Mouse (Mus musculus) myocyte (in vitro differentiated cells): ENCODE results near the gene Vps4a.

Experiments
- CEBPB ChIP-seq: IDR thresholded peaks from 2 replicates; pipeline ENCODE4 v1.6.1; 2011; ENCODE audit warnings: mild to moderate bottlenecking, moderate library complexity; ENCODE audit not compliant: poor library complexity, insufficient read depth, severe bottlenecking
- E2F4 ChIP-seq: IDR thresholded peaks from one replicate; pipeline ENCODE4 v1.6.1; 2011; ENCODE audit warnings: mild to moderate bottlenecking, control low read depth, moderate library complexity; ENCODE audit not compliant: insufficient read depth
- MAX ChIP-seq: IDR thresholded peaks from one replicate; pipeline ENCODE4 v1.6.1; 2011; ENCODE audit warnings: low read depth, mild to moderate bottlenecking, control low read depth
- MYOD1 ChIP-seq, 3 experiments: IDR thresholded peaks; one replicate each; pipeline ENCODE4 v1.6.1; 2011; ENCODE audit warnings: control low read depth in 2 of 3, low read depth in 2 of 3, mild to moderate bottlenecking in 2 of 3, moderate library complexity in 1 of 3; ENCODE audit not compliant: insufficient read length in 2 of 3, control insufficient read depth in 1 of 3
- MYOG ChIP-seq, 3 experiments: IDR thresholded peaks; one replicate each; pipeline ENCODE4 v1.6.1; 2011; ENCODE audit warnings: control low read depth in 2 of 3, low read depth in 2 of 3, mild to moderate bottlenecking in 2 of 3; ENCODE audit not compliant: insufficient read length in 2 of 3, control insufficient read depth in 1 of 3, insufficient read depth in 1 of 3
- POLR2A ChIP-seq: IDR thresholded peaks from one replicate; pipeline ENCODE4 v1.6.1; 2011; ENCODE audit warnings: low read depth, mild to moderate bottlenecking, control low read depth, moderate library complexity; ENCODE audit not compliant: insufficient read length
- POLR2AphosphoS2 ChIP-seq: IDR thresholded peaks from one replicate; pipeline ENCODE4 v1.6.1; 2011; ENCODE audit warnings: low read depth, control low read depth; ENCODE audit not compliant: insufficient read length
- REST ChIP-seq: IDR thresholded peaks from one replicate; pipeline ENCODE4 v1.6.1; 2011; ENCODE audit warnings: mild to moderate bottlenecking, control low read depth, moderate library complexity; ENCODE audit not compliant: insufficient read depth, insufficient read length
- SRF ChIP-seq: IDR thresholded peaks from one replicate; pipeline ENCODE4 v1.6.1; 2011; ENCODE audit warnings: low read depth; ENCODE audit not compliant: control insufficient read depth, insufficient read length
- TCF12 ChIP-seq: IDR thresholded peaks from one replicate; pipeline ENCODE4 v1.6.1; 2011; ENCODE audit warnings: mild to moderate bottlenecking, control low read depth; ENCODE audit not compliant: poor library complexity, insufficient read depth, severe bottlenecking
- TCF3 ChIP-seq: IDR thresholded peaks from one replicate; pipeline ENCODE4 v1.6.1; 2011; ENCODE audit warnings: low read depth, control low read depth; ENCODE audit not compliant: insufficient read length
- USF1 ChIP-seq: IDR thresholded peaks from one replicate; pipeline ENCODE4 v1.6.1; 2011; ENCODE audit warnings: low read depth, mild to moderate bottlenecking, control low read depth, moderate library complexity

DNA sequence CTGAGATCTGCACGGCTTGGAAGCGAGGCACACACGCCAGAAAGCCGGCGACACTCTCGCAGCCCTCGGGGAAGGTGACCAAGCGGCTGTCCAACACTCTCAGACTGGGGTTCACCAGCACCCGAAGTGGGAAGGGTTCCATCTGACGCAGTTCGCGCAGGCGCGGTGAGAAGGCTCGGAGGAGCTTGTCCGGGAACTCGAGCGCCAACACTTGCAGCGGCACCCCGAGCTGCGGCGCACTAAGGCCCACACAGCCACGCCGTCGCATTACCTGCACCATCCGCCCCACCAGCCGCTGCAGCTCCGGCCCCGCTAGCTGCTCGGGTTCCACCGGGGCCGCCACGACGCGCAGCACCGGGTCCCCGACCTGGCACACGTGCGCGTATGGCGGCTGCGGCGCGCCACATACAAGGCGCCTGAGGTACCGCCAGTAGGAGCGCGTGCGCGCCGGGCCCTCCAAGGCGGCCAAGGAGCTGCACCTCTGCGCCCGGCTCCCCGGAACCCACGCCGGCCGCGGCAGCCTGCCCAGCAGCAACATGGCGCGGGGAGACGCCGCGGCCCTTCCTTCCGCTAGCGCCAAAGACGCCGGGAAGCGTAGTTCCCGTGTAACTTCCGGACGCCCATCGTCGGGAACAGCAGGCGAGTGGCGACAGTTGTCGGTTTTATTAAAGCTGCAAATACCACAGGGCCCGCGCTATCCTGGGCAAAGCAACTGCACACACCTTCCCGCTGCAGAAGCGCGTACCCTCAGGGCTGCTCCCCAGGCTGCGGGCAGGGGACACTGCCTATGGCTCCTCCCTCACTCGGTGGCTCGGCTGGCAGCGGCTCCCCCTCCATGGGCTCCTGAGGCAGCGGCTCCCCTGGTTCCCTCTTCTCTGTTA, 17.3 kb downstream of the Vps4a start, which contains the start of gene Pdf:
- TF ChIP-seq POLR2A: peak; percentile 80
- no peak for TF ChIP-seq USF1
- TF ChIP-seq E2F4: no peak
- TF ChIP-seq MAX: no peak
- TF ChIP-seq TCF12: no peak
- no peak for TF ChIP-seq CEBPB
- no peak for TF ChIP-seq REST
- TF ChIP-seq POLR2AphosphoS2: peak; percentile 88
- TF ChIP-seq MYOG (IDR thresholded peaks at IDR 0.05; ENCODE audit: control insufficient read depth in 1 of 3, insufficient read depth in 1 of 3, insufficient read length in 2 of 3, low read depth in 2 of 3): peak in 1 of 3 experiments; percentile 58
- no peak for TF ChIP-seq MYOD1 (IDR thresholded peaks at IDR 0.05; ENCODE audit: control insufficient read depth in 1 of 3, insufficient read length in 2 of 3, low read depth in 2 of 3)
- no peak for TF ChIP-seq SRF
- no peak for TF ChIP-seq TCF3
